Mouse (Mus musculus) embryonic fibroblast, embryonic 13.5 days (primary cell): ENCODE measurements around the gene Nkain1.

Experiments used
- CTCF ChIP-seq: IDR thresholded peaks from 2 replicates; pipeline ENCODE4 v1.5.1; 2011; ENCODE audit warnings: mild to moderate bottlenecking, control low read depth, low read length, moderate library complexity, borderline replicate concordance; ENCODE audit not compliant: insufficient read depth
- POLR2A ChIP-seq: IDR thresholded peaks from 2 replicates; pipeline ENCODE4 v1.6.1; 2011; ENCODE audit warnings: low read depth, mild to moderate bottlenecking, control low read depth, low read length, moderate library complexity

DNA sequence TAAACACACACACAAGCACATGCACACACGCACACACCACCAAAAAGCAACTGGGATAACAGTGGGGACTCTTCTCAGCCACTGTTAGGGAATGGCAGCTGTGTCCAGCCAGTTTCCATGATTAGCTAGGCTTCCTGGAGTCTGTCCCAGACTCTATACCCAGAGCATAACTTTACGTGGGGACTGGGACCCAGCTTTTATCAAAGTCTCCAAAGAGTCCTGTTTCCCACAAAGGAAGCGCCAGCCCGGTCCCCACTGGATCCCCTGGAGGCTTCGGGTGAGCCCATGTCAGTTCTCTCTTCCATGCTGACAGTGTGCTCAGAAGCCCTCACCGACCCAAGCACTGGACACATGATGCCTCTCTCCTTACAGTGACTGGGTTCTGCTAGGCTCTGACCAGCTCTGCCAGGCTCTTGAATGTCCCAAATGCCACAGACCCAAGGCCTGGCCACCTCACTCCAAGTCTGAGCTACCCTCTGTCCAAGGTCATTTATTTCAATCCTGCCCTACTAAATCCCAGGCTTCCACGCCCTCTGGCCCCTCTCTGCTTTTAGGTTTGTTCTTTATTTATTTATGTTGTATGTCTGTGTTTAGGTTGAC, 988 bp upstream of the Nkain1 start:
- no peak for TF ChIP-seq POLR2A
- no peak for TF ChIP-seq CTCF
